Mouse (Mus musculus) CD8-positive naive resting alpha-beta T cell, adult 2 months (primary cell): ENCODE data around the gene 1700067K01Rik.

ENCODE experiments used
- DNase-seq, 2 experiments: peaks; one replicate each; pipeline ENCODE4 v3.0.0; 2022; ENCODE audit warnings: low read depth in 2 of 2, low spot score in 2 of 2

1700067K01Rik gene

GRCm38 (mm10) chr8:84001281-84002000, at the start of gene 1700067K01Rik:
1700067K01Rik (plus strand) TSS chr8:84001502.
- no peak for DNase-seq

- no peak for DNase-seq
Measured at GRCm38 (mm10) chr8:83954749-83955105, 46.6 kb upstream of the 1700067K01Rik start.

GRCm38 (mm10) chr8:83955106-83955957, 46.0 kb upstream of the 1700067K01Rik start, which contains the start of the genes Gm10644 and Asf1b:
Gm10644 (minus strand) TSS chr8:83955205.
Asf1b (plus strand) TSS chr8:83955507.
- peak; percentile 94 for DNase-seq

- no peak for DNase-seq
Measured at GRCm38 (mm10) chr8:83955958-83956218, 45.4 kb upstream of the 1700067K01Rik start.

- peak in 1 of 2 experiments; percentile 40 for DNase-seq
Measured at GRCm38 (mm10) chr8:83956789-83957188, 44.5 kb upstream of the 1700067K01Rik start.

- no peak for DNase-seq
Measured at GRCm38 (mm10) chr8:83964015-83964765, 37.1 kb upstream of the 1700067K01Rik start.

GRCm38 (mm10) chr8:83967701-83968100, 33.6 kb upstream of the 1700067K01Rik start:
- DNase-seq, result no peak

GRCm38 (mm10) chr8:83971121-83971520, 30.2 kb upstream of the 1700067K01Rik start:
- DNase-seq, result no peak

- DNase-seq, result no peak
Measured at GRCm38 (mm10) chr8:83971661-83972060, 29.6 kb upstream of the 1700067K01Rik start.

GRCm38 (mm10) chr8:83972150-83973120, 28.9 kb upstream of the 1700067K01Rik start, which contains the start of gene Prkaca:
Prkaca (plus strand) TSS chr8:83972993.
- DNase-seq, result peak; percentile 95

GRCm38 (mm10) chr8:83973161-83974031, 27.9 kb upstream of the 1700067K01Rik start:
- DNase-seq, result no peak

- no peak for DNase-seq
Measured at GRCm38 (mm10) chr8:83974521-83974920, 26.8 kb upstream of the 1700067K01Rik start.

GRCm38 (mm10) chr8:83976101-83976630, 25.1 kb upstream of the 1700067K01Rik start:
- peak; percentile 28 to 62 for DNase-seq

GRCm38 (mm10) chr8:83976779-83977350, 24.4 kb upstream of the 1700067K01Rik start:
- no peak for DNase-seq

GRCm38 (mm10) chr8:83977646-83978045, 23.7 kb upstream of the 1700067K01Rik start:
- no peak for DNase-seq

GRCm38 (mm10) chr8:83978200-83978599, 23.1 kb upstream of the 1700067K01Rik start:
- no peak for DNase-seq

GRCm38 (mm10) chr8:83980250-83980649, 21.1 kb upstream of the 1700067K01Rik start:
- no peak for DNase-seq

- no peak for DNase-seq
Measured at GRCm38 (mm10) chr8:83980845-83981244, 20.5 kb upstream of the 1700067K01Rik start.

GRCm38 (mm10) chr8:83981533-83981932, 19.8 kb upstream of the 1700067K01Rik start:
- DNase-seq, result no peak
